Mouse (Mus musculus) forebrain, embryonic 14.5 days (tissue): ENCODE measurements around the gene Ggact. TPM values are rescaled to one million over a fixed set of nuclear protein-coding genes. Genes with fewer than 3 reads are reported as not detected.
A peak's percentile ranks its signal among the peaks of the same experiment; 100 is the strongest.

ENCODE experiments used
- ATAC-seq: fragments of 200-750 bp; cut with Nextera tagmentation; 2 replicates; pipeline ENCODE4 v1.8.0; 2017; ENCODE audit warnings: mild to moderate bottlenecking, moderate library complexity
- DNase-seq: peaks from one replicate; pipeline ENCODE4 v3.0.0-alpha.2; 2015; ENCODE audit warnings: low spot score
- H3K27ac ChIP-seq: fragments of 300-500 bp; sonication (generic); 2 replicates; pipeline ENCODE4 v1.5.1; 2014; ENCODE audit warnings: low read depth, mild to moderate bottlenecking, control low read depth, low read length, moderate library complexity
- H3K27me3 ChIP-seq: fragments of 300-500 bp; sonication (generic); replicated peaks from 2 replicates; pipeline ENCODE4 v1.6.1; 2014; ENCODE audit warnings: low read length, control low read depth, mixed read lengths; ENCODE audit not compliant: control insufficient read depth, insufficient read depth
- H3K36me3 ChIP-seq: fragments of 300-500 bp; sonication (generic); 2 replicates; pipeline ENCODE4 v1.6.1; 2014; ENCODE audit warnings: low read length, control low read depth; ENCODE audit not compliant: control insufficient read depth, insufficient read depth
- H3K4me1 ChIP-seq: fragments of 300-500 bp; sonication (generic); 2 replicates; pipeline ENCODE4 v1.6.1; 2014; ENCODE audit warnings: antibody characterized with exemption, low read length, control low read depth; ENCODE audit not compliant: control insufficient read depth, insufficient read depth
- H3K4me2 ChIP-seq: fragments of 300-500 bp; sonication (generic); 2 replicates; pipeline ENCODE4 v1.6.1; 2014; ENCODE audit warnings: mild to moderate bottlenecking, control low read depth, low read length
- H3K4me3 ChIP-seq: fragments of 300-500 bp; sonication (generic); 2 replicates; pipeline ENCODE4 v1.5.1; 2014; ENCODE audit warnings: low read depth, low read length, control low read depth
- H3K9ac ChIP-seq: fragments of 300-500 bp; sonication (generic); 2 replicates; pipeline ENCODE4 v1.6.1; 2014; ENCODE audit warnings: mild to moderate bottlenecking, low read length, control low read depth, moderate library complexity
- H3K9me3 ChIP-seq: fragments of 300-500 bp; sonication (generic); replicated peaks from 2 replicates; pipeline ENCODE4 v1.6.1; 2016; ENCODE audit warnings: low read length, control low read depth, mixed read lengths; ENCODE audit not compliant: control insufficient read depth
- WGBS: fragments of 180-500 bp; shearing (Covaris S2); extraction: QIAGEN DNeasy Blood & Tissue Kit; methylation state at CpG from one replicate; pipeline ENCODE4 v1.1.7; 2014; 5-methylcytosine and 5-hydroxymethylcytosine counted together
- polyA plus RNA-seq: library from polyadenylated mRNA; unstranded; fragments of >200 nt; fragmentation: Nextera tagmentation; extraction: Ambion mirVana; gene quantifications from 2 replicates; pipeline ENCODE4 v1.2.1, GENCODE M21; 2014

Ggact gene
- 6.9 and 7.7 TPM in 2 replicates for polyA plus RNA-seq

- Histone ChIP-seq H3K4me2 (peak within 1 kb of the TSS; percentile 95), H3K27ac (no peak within 1 kb of the TSS), H3K4me1 (peaks cover 5% of the 10 kb centered on the region; the same call in 1 of the 2 replicates), H3K36me3 (no peaks in the 10 kb centered on the region), H3K27me3 (peaks cover 7% of the 10 kb centered on the region; the same call in 1 of the 2 replicates), H3K9ac (peak within 1 kb of the TSS; percentile 65), H3K9me3 (no peaks in the 10 kb centered on the region), H3K4me3 (peak within 1 kb of the TSS; percentile 55)
- 74% methylated on average over 6 of the region's 6 CpGs for WGBS
- DNase-seq (no peak), ATAC-seq (no peak)
Observed at GRCm38 (mm10) chr14:122913657-122914056, at the start of gene Ggact. Gene Ggact, minus strand, starts transcription at chr14:122913757.

DNA sequence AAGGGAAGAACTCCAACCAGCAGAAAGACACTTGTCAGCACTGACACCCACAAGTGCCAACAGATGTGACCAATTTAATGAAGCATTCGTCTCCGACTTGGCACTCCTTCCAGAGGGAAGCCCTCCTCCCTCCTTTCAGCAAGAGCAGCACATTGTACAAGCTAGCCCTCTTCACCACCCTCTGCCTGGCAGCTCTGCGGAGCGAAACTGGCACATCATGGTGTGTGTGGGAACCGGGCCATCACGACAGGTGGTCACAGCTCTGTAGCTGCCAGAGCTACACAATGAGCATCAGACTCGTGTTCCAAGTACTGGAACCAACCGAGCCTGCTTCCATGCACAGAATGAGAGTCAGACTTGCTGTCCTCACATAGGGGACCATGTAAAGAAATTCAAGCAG is 44.4 kb upstream of the Ggact start:
- peaks cover 3% of the 10 kb centered on the region; the same call in 1 of the 2 replicates for H3K36me3 ChIP-seq
- H3K9ac ChIP-seq = no peak overlapping the region
- ATAC-seq (peak; percentile 99), DNase-seq (peak; percentile 95)
- H3K4me2 ChIP-seq = no peak overlapping the region
- no peak overlapping the region for H3K27ac ChIP-seq
- H3K4me3 ChIP-seq = no peak overlapping the region
- H3K27me3 ChIP-seq = no peaks in the 10 kb centered on the region
- H3K9me3 ChIP-seq = no peaks in the 10 kb centered on the region
- H3K4me1 ChIP-seq = no peaks in the 10 kb centered on the region; the same call in 1 of the 2 replicates
- WGBS = 33% methylated on average over 8 of the region's 8 CpGs

GRCm38 (mm10) chr14:122953331-122953730 is 39.8 kb upstream of the Ggact start:
- 7% methylated on average over 1 of the region's 1 CpGs for WGBS
- no peak overlapping the region for H3K27ac ChIP-seq
- H3K4me1 ChIP-seq = no peaks in the 10 kb centered on the region; the same call in 1 of the 2 replicates
- no peak overlapping the region for H3K9ac ChIP-seq
- no peak overlapping the region for H3K4me3 ChIP-seq
- H3K9me3 ChIP-seq = no peaks in the 10 kb centered on the region
- DNase-seq (peak; percentile 82), ATAC-seq (peak; percentile 62)
- no peak overlapping the region for H3K4me2 ChIP-seq
- no peaks in the 10 kb centered on the region for H3K27me3 ChIP-seq
- peaks cover 5% of the 10 kb centered on the region; the same call in 1 of the 2 replicates for H3K36me3 ChIP-seq

DNA sequence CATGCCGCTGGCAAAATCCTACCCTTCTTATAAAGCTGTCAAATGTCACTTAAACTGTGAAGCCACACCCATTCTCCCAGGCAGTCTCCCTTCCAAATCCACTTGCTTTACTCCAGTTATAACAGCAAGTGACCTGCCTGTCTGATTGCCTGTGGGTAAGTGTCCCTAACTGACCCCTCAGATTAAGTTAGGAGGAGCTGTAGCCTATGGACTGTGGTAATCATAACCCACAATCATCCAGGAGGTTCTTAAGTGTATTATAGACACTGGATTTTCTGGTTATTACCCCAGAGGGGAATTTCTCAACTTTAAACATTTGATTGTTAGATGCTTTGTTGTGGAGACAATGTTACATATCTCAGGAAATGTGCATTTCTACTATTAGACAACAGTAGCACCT is 39.0 kb upstream of the Ggact start:
- Histone ChIP-seq H3K4me2 (no peak overlapping the region), H3K9ac (no peak overlapping the region), H3K27me3 (no peaks in the 10 kb centered on the region), H3K9me3 (no peaks in the 10 kb centered on the region), H3K4me3 (no peak overlapping the region), H3K4me1 (no peaks in the 10 kb centered on the region; the same call in 1 of the 2 replicates), H3K27ac (no peak overlapping the region), H3K36me3 (peaks cover 8% of the 10 kb centered on the region; the same call in 1 of the 2 replicates)
- DNase-seq = no peak
- no peak for ATAC-seq
- 97% methylated on average over 1 of the region's 1 CpGs for WGBS

DNA sequence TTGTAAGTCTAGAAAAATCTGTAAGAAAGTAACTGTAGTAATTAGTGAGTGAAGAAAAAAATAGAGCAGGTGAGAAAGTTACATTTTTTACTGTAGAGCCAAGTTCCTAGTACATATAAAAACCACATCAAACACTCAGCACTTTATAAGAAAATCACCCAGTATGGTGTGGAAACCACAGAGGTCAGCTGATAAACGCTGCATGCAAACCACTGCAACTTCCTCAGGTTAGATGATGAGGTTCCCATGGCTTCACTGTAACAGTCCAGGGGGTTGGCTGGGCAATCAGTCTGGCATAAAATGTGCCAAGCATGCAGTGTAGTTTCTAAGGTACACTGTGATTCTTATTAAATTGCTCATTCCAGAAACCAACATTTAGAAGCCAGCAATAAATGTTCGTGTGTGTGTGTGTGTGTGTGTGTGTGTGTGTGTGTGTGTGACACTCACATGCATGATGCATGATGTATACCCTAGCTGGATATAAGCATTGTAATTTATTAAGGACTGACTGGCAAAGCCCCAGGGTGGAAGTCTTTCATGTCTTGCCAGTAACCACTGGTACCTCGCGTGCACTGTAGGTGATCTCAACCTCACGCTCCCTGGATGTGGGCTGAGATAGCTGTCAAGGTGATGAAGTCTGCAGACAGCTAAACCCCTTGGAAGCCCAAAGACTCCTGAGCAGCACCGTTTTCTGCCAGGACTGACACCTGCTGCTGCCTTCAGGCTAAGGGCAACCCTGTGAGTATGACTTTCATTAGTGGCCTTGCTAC is 38.3 kb upstream of the Ggact start:
- peaks cover 10% of the 10 kb centered on the region; the same call in 1 of the 2 replicates for H3K36me3 ChIP-seq
- H3K9ac ChIP-seq = no peak overlapping the region
- no peak for ATAC-seq
- WGBS = 81% methylated on average over 6 of the region's 6 CpGs
- no peak for DNase-seq
- H3K4me2 ChIP-seq = no peak overlapping the region
- H3K27me3 ChIP-seq = no peaks in the 10 kb centered on the region
- no peaks in the 10 kb centered on the region for H3K9me3 ChIP-seq
- no peak overlapping the region for H3K4me3 ChIP-seq
- no peak overlapping the region for H3K27ac ChIP-seq
- H3K4me1 ChIP-seq = no peaks in the 10 kb centered on the region; the same call in 1 of the 2 replicates

DNA sequence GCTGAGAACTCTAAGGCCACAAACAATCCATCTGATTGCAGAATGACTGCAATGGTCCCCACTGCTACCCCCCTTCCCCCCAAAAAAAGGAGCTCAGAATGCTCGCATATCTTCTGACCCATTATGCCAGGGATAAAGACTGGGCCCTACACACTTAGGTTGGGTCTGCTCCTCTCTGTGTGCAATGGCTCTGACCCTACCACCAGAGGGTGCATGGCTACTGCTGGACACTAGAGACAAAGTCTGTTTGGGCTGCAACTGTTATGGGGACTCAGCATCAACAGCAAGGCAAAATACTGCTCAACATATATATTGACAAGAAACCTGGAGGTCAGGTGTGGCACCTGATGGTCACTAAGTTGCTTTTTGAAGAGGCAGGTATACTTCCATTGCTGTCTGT is 37.4 kb upstream of the Ggact start:
- no peak for DNase-seq

DNA sequence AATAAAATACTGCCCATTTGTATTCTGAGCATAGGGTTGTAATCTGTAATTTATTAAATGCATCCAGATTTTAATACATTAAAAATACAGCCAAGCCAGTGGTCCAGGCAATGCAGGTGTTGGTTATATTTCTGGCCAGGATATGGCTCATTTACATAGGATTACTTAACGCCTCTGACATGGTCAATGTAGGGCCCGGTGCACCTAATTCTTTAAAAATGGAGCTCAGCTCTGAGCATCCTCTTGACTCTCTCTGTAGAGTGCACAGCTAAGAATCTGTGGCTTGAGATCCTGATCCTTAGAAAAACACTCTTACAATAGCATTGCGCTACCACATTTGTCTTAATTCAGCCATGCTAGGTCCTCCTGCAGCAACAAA is 29.9 kb upstream of the Ggact start:
- H3K36me3 ChIP-seq = peaks cover 23% of the 10 kb centered on the region
- H3K27ac ChIP-seq = no peak overlapping the region
- H3K4me3 ChIP-seq = no peak overlapping the region
- no peak overlapping the region for H3K4me2 ChIP-seq
- H3K9me3 ChIP-seq = no peaks in the 10 kb centered on the region
- H3K4me1 ChIP-seq = peaks cover 11% of the 10 kb centered on the region
- DNase-seq = no peak
- no peaks in the 10 kb centered on the region for H3K27me3 ChIP-seq
- ATAC-seq = peak; percentile 60
- H3K9ac ChIP-seq = no peak overlapping the region
- 22% methylated on average over 3 of the region's 3 CpGs for WGBS

More for the DNA sequence above, 37.4 kb upstream of the Ggact start:
- no peaks in the 10 kb centered on the region for H3K9me3 ChIP-seq
- ATAC-seq = no peak
- 91% methylated on average over 1 of the region's 1 CpGs for WGBS
- H3K4me2 ChIP-seq = no peak overlapping the region
- no peak overlapping the region for H3K4me3 ChIP-seq
- H3K9ac ChIP-seq = no peak overlapping the region
- H3K36me3 ChIP-seq = peaks cover 10% of the 10 kb centered on the region; the same call in 1 of the 2 replicates
- H3K27ac ChIP-seq = no peak overlapping the region
- no peaks in the 10 kb centered on the region; the same call in 1 of the 2 replicates for H3K4me1 ChIP-seq
- H3K27me3 ChIP-seq = no peaks in the 10 kb centered on the region

DNA sequence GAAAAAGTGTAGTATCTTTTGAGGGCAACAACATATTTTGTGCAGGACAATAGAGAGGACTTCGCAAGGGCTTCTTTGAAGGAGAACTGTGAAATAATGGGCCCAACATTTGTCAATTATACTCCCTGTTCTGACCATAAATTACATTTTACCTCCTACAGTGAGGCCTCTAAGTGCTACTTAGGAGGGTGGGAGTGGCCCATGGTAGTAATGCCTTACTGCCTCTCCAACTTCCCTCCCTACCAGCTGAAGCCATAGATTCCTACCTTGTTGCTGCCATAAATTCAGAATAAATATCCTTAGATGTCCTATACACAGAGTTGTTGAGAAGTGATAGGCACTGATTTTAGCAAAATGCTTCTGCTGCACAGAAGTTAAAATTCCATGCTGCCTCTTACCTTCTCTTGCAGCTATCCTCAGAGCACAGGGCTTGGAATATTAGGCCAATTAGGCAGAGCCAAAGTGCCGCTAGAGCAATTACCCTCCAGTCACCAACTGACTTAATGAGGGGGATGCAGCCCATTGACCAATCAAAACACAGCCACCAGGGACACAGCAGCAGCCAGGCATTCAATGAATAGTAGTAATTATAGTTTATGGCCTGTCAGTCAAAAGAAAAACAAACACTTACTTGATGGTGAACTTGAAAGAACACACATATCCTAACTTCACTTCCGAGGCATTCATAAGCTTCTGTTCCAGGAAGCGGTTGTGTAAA is 29.4 kb upstream of the Ggact start:
- Histone ChIP-seq H3K27me3 (no peaks in the 10 kb centered on the region), H3K4me3 (no peak overlapping the region), H3K36me3 (peaks cover 23% of the 10 kb centered on the region), H3K4me2 (no peak overlapping the region), H3K27ac (no peak overlapping the region), H3K9me3 (no peaks in the 10 kb centered on the region), H3K4me1 (peaks cover 11% of the 10 kb centered on the region), H3K9ac (no peak overlapping the region)
- ATAC-seq (peak; percentile 96), DNase-seq (peak; percentile 88)
- WGBS = 8% methylated on average over 4 of the region's 4 CpGs
